In the genomic region with DNA sequence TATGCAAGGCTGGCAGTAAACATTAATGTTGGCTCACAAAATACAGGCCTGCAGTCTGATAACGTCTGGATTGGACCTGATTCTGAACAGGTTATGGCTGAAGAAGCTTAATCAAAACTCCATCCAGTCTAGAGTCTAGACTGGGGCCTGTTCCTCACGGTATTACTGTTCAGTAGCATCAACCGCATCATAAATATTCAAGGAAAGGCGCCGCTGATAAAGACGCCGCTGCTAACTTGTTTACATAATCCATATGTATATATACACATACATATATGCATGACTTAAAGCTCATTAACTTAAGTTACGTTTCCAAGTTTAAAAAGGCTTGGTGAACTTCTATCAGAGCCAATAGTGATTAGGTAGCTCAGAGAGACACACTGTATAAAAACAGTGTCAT, we compare ENCODE assay signal across 20 mouse cellular contexts.
DNase-seq lines count a peak whose midpoint lies in the region; ATAC-seq and TF ChIP-seq lines count a peak whose summit lies in the region.
"Had no signal": no experiment of that assay in that cellular context is flagged by ENCODE, and none has a peak within 500 bp of the region (broad histone marks: within the 10 kb centered on the region; RNA-seq: fewer than 3 reads in every experiment).

No protein-coding gene starts in this region.

- 54% methylated on average over 8 of the region's 8 CpGs for WGBS in forebrain, embryonic 15.5 days
- WGBS in forebrain, embryonic 12.5 days = 82% methylated on average over 8 of the region's 8 CpGs
- WGBS in forebrain, postnatal 0 days = 50% methylated on average over 8 of the region's 8 CpGs
- 91% methylated on average over 8 of the region's 8 CpGs for WGBS in forebrain, embryonic 10.5 days
- 53% methylated on average over 8 of the region's 8 CpGs for WGBS in midbrain, embryonic 14.5 days
- 54% methylated on average over 8 of the region's 8 CpGs for WGBS in midbrain, embryonic 13.5 days
- WGBS in large intestine, adult 2 months = 31% methylated on average over 8 of the region's 8 CpGs

- H3K36me3 ChIP-seq in forebrain, embryonic 15.5 days = no peaks in the 10 kb centered on the region
- no peaks in the 10 kb centered on the region for H3K36me3 ChIP-seq in forebrain, embryonic 12.5 days (replicated peaks)
- peaks cover 4% of the 10 kb centered on the region; the same call in 1 of the 2 replicates for H3K36me3 ChIP-seq in forebrain, postnatal 0 days (ENCODE audit: insufficient read depth)
- no peaks in the 10 kb centered on the region for H3K36me3 ChIP-seq in forebrain, embryonic 10.5 days (replicated peaks)
- peaks cover 7% of the 10 kb centered on the region; the same call in 1 of the 2 replicates for H3K36me3 ChIP-seq in midbrain, embryonic 14.5 days (ENCODE audit: control insufficient read depth, insufficient read depth, low read length)
- peaks cover 3% of the 10 kb centered on the region; the same call in 1 of the 2 replicates for H3K36me3 ChIP-seq in midbrain, embryonic 13.5 days
- H3K36me3 ChIP-seq: embryonic facial prominence, embryonic 13.5 days; embryonic facial prominence, embryonic 15.5 days had no signal

- H3K4me1 ChIP-seq in forebrain, embryonic 15.5 days = 0 out of 2 replicates have a peak, but pooled peaks cover 2% of the 10 kb centered on the region
- no peaks in the 10 kb centered on the region for H3K4me1 ChIP-seq in forebrain, embryonic 12.5 days
- H3K4me1 ChIP-seq in forebrain, postnatal 0 days (ENCODE audit: insufficient read depth) = no peaks in the 10 kb centered on the region
- no peaks in the 10 kb centered on the region for H3K4me1 ChIP-seq in forebrain, embryonic 10.5 days
- H3K4me1 ChIP-seq in midbrain, embryonic 14.5 days (ENCODE audit: control insufficient read depth, insufficient read depth, low read length) = no peaks in the 10 kb centered on the region
- no peaks in the 10 kb centered on the region for H3K4me1 ChIP-seq in midbrain, embryonic 13.5 days (replicated peaks)
- H3K4me1 ChIP-seq: embryonic facial prominence, embryonic 13.5 days; embryonic facial prominence, embryonic 15.5 days had no signal

- no peak for DNase-seq in forebrain, postnatal 0 days
- DNase-seq in forebrain, embryonic 10.5 days (ENCODE audit: extremely low spot score, low spot score) = no peak
- DNase-seq in midbrain, embryonic 14.5 days = peak; percentile 3
- peak; percentile 32 for DNase-seq in large intestine, adult 2 months (ENCODE audit: low read depth, low spot score)
- DNase-seq in left cerebral cortex, postnatal 4 days = no peak
- DNase-seq: adrenal gland, adult 2 months; adrenal gland, postnatal 10 days; adrenal gland, postnatal 25 days; cerebellum, adult 11-12 months; cerebellum, adult 8-10 months; cerebellum, adult 9-11 months; cerebellum, postnatal 14 days; cerebellum, postnatal 36 days; embryo, embryonic 11 days had no signal

- H3K27ac ChIP-seq in forebrain, embryonic 15.5 days (replicated peaks) = no peak overlapping the region
- no peak overlapping the region for H3K27ac ChIP-seq in forebrain, embryonic 12.5 days
- no peak overlapping the region for H3K27ac ChIP-seq in forebrain, postnatal 0 days (ENCODE audit: low read depth, low read length)
- H3K27ac ChIP-seq in forebrain, embryonic 10.5 days = no peak overlapping the region
- no peak overlapping the region for H3K27ac ChIP-seq in midbrain, embryonic 14.5 days (replicated peaks; ENCODE audit: low read depth, low read length)
- H3K27ac ChIP-seq in midbrain, embryonic 13.5 days = no peak overlapping the region
- H3K27ac ChIP-seq: embryonic facial prominence, embryonic 13.5 days; embryonic facial prominence, embryonic 15.5 days had no signal

- no peaks in the 10 kb centered on the region for H3K9me3 ChIP-seq in forebrain, embryonic 15.5 days
- H3K9me3 ChIP-seq in forebrain, embryonic 12.5 days = no peaks in the 10 kb centered on the region
- no peaks in the 10 kb centered on the region for H3K9me3 ChIP-seq in forebrain, postnatal 0 days (ENCODE audit: low read length)
- no peaks in the 10 kb centered on the region for H3K9me3 ChIP-seq in forebrain, embryonic 10.5 days
- H3K9me3 ChIP-seq in midbrain, embryonic 14.5 days (ENCODE audit: control insufficient read depth, low read length) = no peaks in the 10 kb centered on the region
- H3K9me3 ChIP-seq in midbrain, embryonic 13.5 days = no peaks in the 10 kb centered on the region
- H3K9me3 ChIP-seq: embryonic facial prominence, embryonic 13.5 days; embryonic facial prominence, embryonic 15.5 days had no signal

- H3K4me2 ChIP-seq in forebrain, embryonic 15.5 days (replicated peaks) = no peak overlapping the region
- no peak overlapping the region for H3K4me2 ChIP-seq in forebrain, embryonic 12.5 days
- no peak overlapping the region for H3K4me2 ChIP-seq in forebrain, postnatal 0 days (ENCODE audit: low read depth)
- no peak overlapping the region for H3K4me2 ChIP-seq in midbrain, embryonic 14.5 days (ENCODE audit: low read length)
- no peak overlapping the region for H3K4me2 ChIP-seq in midbrain, embryonic 13.5 days (replicated peaks)
- H3K4me2 ChIP-seq: embryonic facial prominence, embryonic 13.5 days; embryonic facial prominence, embryonic 15.5 days had no signal

- peak; percentile 77; the same call in 1 of the 2 replicates for ATAC-seq in forebrain, embryonic 15.5 days (replicated peaks)
- ATAC-seq in forebrain, embryonic 12.5 days (ENCODE audit: low FRiP score) = no peak
- peak; percentile 73 for ATAC-seq in forebrain, postnatal 0 days
- ATAC-seq in midbrain, embryonic 14.5 days (ENCODE audit: low FRiP score, low TSS enrichment) = no peak
- ATAC-seq in midbrain, embryonic 13.5 days = no peak

- no peaks in the 10 kb centered on the region for H3K27me3 ChIP-seq in forebrain, embryonic 15.5 days
- H3K27me3 ChIP-seq in forebrain, embryonic 12.5 days = no peaks in the 10 kb centered on the region
- no peaks in the 10 kb centered on the region for H3K27me3 ChIP-seq in forebrain, postnatal 0 days (ENCODE audit: insufficient read depth, low read length)
- no peaks in the 10 kb centered on the region for H3K27me3 ChIP-seq in forebrain, embryonic 10.5 days (ENCODE audit: poor library complexity, severe bottlenecking)
- no peaks in the 10 kb centered on the region for H3K27me3 ChIP-seq in midbrain, embryonic 14.5 days (ENCODE audit: control insufficient read depth, insufficient read depth, low read length)
- no peaks in the 10 kb centered on the region for H3K27me3 ChIP-seq in midbrain, embryonic 13.5 days
- H3K27me3 ChIP-seq: embryonic facial prominence, embryonic 13.5 days; embryonic facial prominence, embryonic 15.5 days had no signal

- no peak overlapping the region for H3K9ac ChIP-seq in forebrain, embryonic 15.5 days (replicated peaks)
- no peak overlapping the region for H3K9ac ChIP-seq in forebrain, embryonic 12.5 days
- no peak overlapping the region for H3K9ac ChIP-seq in forebrain, postnatal 0 days
- no peak overlapping the region for H3K9ac ChIP-seq in midbrain, embryonic 14.5 days (replicated peaks; ENCODE audit: low read length)
- H3K9ac ChIP-seq in midbrain, embryonic 13.5 days (replicated peaks) = no peak overlapping the region
- H3K9ac ChIP-seq: embryonic facial prominence, embryonic 13.5 days; embryonic facial prominence, embryonic 15.5 days had no signal

- TF ChIP-seq CTCF in forebrain, postnatal 0 days (IDR thresholded peaks at IDR 0.05; ENCODE audit: low read depth) = no peak

- intact Hi-C loops in left cerebral cortex, postnatal 4 days (cut with DNase I) = loop anchor here (10.0 kb wide), 2 partner anchors 74 to 1194 kb away; a partner anchor contains a TSS

- H3K4me3 ChIP-seq in forebrain, embryonic 15.5 days = no peak overlapping the region
- H3K4me3 ChIP-seq in forebrain, embryonic 12.5 days (replicated peaks) = no peak overlapping the region
- no peak overlapping the region for H3K4me3 ChIP-seq in forebrain, postnatal 0 days (ENCODE audit: low read depth, low read length)
- H3K4me3 ChIP-seq in forebrain, embryonic 10.5 days = no peak overlapping the region
- H3K4me3 ChIP-seq in midbrain, embryonic 14.5 days (replicated peaks; ENCODE audit: low read depth, low read length) = no peak overlapping the region
- H3K4me3 ChIP-seq in midbrain, embryonic 13.5 days (replicated peaks) = no peak overlapping the region
- H3K4me3 ChIP-seq: embryonic facial prominence, embryonic 13.5 days; embryonic facial prominence, embryonic 15.5 days; erythroblast, embryonic 14.5 days had no signal

Comparison
In these comparisons a context has a peak if more than half of its experiments do, and no peak if none do; other contexts are left out.
1. ATAC-seq: peak in forebrain, embryonic 15.5 days (single experiment) and forebrain, postnatal 0 days (single experiment); none in forebrain, embryonic 12.5 days (single experiment), midbrain, embryonic 14.5 days (single experiment) and midbrain, embryonic 13.5 days (single experiment).
2. DNase-seq: peak in midbrain, embryonic 14.5 days (single experiment) and large intestine, adult 2 months (single experiment); none in forebrain, postnatal 0 days (single experiment), forebrain, embryonic 10.5 days (single experiment) and left cerebral cortex, postnatal 4 days (single experiment).